23 mouse cellular contexts compared by ENCODE assay signal in the genomic region with DNA sequence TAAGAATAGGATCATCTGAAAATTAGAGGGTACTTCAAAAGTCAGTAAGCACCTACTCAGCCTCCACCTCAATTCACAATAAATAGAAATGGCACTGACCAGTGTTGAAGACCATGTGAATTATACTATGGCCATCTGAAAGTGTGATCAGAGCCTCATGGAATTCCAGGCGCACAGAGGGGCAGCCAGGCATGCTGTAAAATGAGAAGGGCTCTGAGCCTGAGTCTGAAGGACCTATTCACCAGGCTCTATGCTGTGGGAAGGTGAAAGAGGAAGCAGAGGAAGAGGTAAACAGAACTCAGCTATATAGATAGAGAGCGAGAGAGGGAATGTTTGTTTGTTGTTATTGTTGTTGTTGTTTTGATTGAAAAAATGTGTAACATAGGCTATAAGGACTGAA.
"Had no signal": no experiment of that assay in that cellular context is flagged by ENCODE, and none has a peak within 500 bp of the region (broad histone marks: within the 10 kb centered on the region; RNA-seq: fewer than 3 reads in every experiment).

No protein-coding gene starts in this region.

- H3K27ac ChIP-seq: heart, adult 2 months; heart, embryonic 13.5 days; heart, embryonic 15.5 days; hindbrain, embryonic 13.5 days; hindbrain, embryonic 15.5 days; hindbrain, postnatal 0 days; limb, embryonic 13.5 days; limb, embryonic 15.5 days; liver, embryonic 12.5 days; liver, embryonic 14.5 days had no signal

- H3K9me3 ChIP-seq: heart, embryonic 13.5 days; heart, embryonic 15.5 days; hindbrain, embryonic 13.5 days; hindbrain, embryonic 15.5 days; limb, embryonic 13.5 days; limb, embryonic 15.5 days; liver, embryonic 12.5 days had no signal

- H3K9ac ChIP-seq: heart, embryonic 13.5 days; heart, embryonic 15.5 days; hindbrain, embryonic 13.5 days; hindbrain, embryonic 15.5 days; limb, embryonic 13.5 days; limb, embryonic 15.5 days; liver, embryonic 12.5 days; liver, embryonic 14.5 days had no signal

- H3K36me3 ChIP-seq: heart, embryonic 13.5 days; heart, embryonic 15.5 days; hindbrain, embryonic 13.5 days; hindbrain, embryonic 15.5 days; limb, embryonic 13.5 days; limb, embryonic 15.5 days; liver, embryonic 12.5 days had no signal

- H3K4me3 ChIP-seq: heart, adult 2 months; heart, embryonic 13.5 days; heart, embryonic 15.5 days; hindbrain, embryonic 13.5 days; hindbrain, embryonic 15.5 days; limb, embryonic 13.5 days; limb, embryonic 15.5 days; liver, embryonic 12.5 days had no signal

- H3K4me2 ChIP-seq: heart, embryonic 11.5 days; heart, embryonic 13.5 days; heart, embryonic 15.5 days; hindbrain, embryonic 13.5 days; hindbrain, embryonic 15.5 days; limb, embryonic 13.5 days; limb, embryonic 15.5 days; liver, embryonic 12.5 days had no signal

- H3K4me1 ChIP-seq: heart, embryonic 15.5 days; hindbrain, embryonic 13.5 days; hindbrain, embryonic 15.5 days; limb, embryonic 13.5 days; limb, embryonic 15.5 days; liver, embryonic 12.5 days had no signal

- ATAC-seq: hindbrain, postnatal 0 days; intestine, embryonic 16.5 days; liver, embryonic 12.5 days had no signal

- DNase-seq: gastrocnemius, postnatal 14 days; gastrocnemius, postnatal 36 days; heart, adult 11 months; heart, adult 2 months; heart, postnatal 14 days; heart, postnatal 36 days; kidney, adult 2 months; kidney, adult 9 months; kidney, postnatal 25 days; layer of hippocampus, adult 9-11 months; layer of hippocampus, postnatal 36 days; left cerebral cortex, postnatal 4 days had no signal

- H3K27me3 ChIP-seq: heart, embryonic 13.5 days; heart, embryonic 15.5 days; hindbrain, embryonic 13.5 days; hindbrain, embryonic 15.5 days; limb, embryonic 13.5 days; limb, embryonic 15.5 days; liver, embryonic 12.5 days had no signal
